Mouse (Mus musculus) C2C12 (cell line): Measurements from ENCODE around the gene Snrnp35.

Source experiments
- CEBPB ChIP-seq: IDR thresholded peaks from one replicate; pipeline ENCODE4 v1.6.1; 2011; ENCODE audit warnings: low read depth, mild to moderate bottlenecking, control low read depth, moderate library complexity
- CTCF ChIP-seq: IDR thresholded peaks from one replicate; pipeline ENCODE4 v1.5.1; 2011; ENCODE audit not compliant: control insufficient read depth, insufficient read depth, insufficient read length

DNA sequence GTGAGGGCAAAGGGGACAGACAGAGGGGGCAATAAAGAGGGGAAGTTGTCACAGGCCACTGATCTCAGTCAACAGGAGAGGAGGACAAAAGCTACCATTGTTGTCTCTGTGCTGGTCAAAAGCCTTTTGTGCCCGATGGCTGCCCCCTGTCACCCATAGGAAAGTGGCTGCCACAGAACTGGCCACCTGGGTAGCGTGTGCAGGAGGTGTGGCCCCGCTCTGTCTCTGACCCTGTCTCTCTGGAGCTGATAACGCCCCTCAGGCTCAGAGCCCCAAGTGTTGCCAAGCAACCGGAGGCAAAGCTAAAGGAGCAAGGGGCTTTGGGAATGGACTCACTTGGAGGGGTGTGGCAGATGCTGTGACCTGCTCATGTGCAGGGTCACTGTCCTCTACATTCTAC, 16.1 kb downstream of the Snrnp35 start:
- TF ChIP-seq CEBPB, result no peak
- no peak for TF ChIP-seq CTCF
